Mouse (Mus musculus) hematopoietic stem cell, adult 5-6 weeks (primary cell): ENCODE measurements around the gene Ctdnep1. TPM values are rescaled to one million over a fixed set of nuclear protein-coding genes. Genes with fewer than 3 reads are reported as not detected.

Experiments used
- ATAC-seq, 2 experiments: fragments of 125-278 bp in 1 of 2; replicated peaks in 1 of 2; 2 replicates each; pipeline ENCODE4 v1.8.0; 2016 to 2017; ENCODE audit warnings: inconsistent platforms in 2 of 2, mild to moderate bottlenecking in 2 of 2, moderate number of reproducible peaks in 2 of 2, low read depth in 1 of 2, moderate TSS enrichment in 1 of 2; ENCODE audit not compliant: low FRiP score in 2 of 2, poor library complexity in 2 of 2, severe bottlenecking in 2 of 2, insufficient read depth in 1 of 2, low TSS enrichment in 1 of 2
- total RNA-seq: library from RNA; stranded (forward); fragments of 172-1452, 232-1000 nt; gene quantifications from 2 replicates; pipeline ENCODE4 v1.2.3, GENCODE M21; 2017

Gene Ctdnep1
- total RNA-seq, 1 experiment from 2014 or later: 17.3 TPM

GRCm38 (mm10) chr11:70030651-70031320 is 49.8 kb downstream of the Ctdnep1 start:
- ATAC-seq: no peak

GRCm38 (mm10) chr11:70031321-70031670 is 50.3 kb downstream of the Ctdnep1 start:
- no peak for ATAC-seq

- no peak for ATAC-seq
Observed at GRCm38 (mm10) chr11:70038174-70038573, 57.2 kb downstream of the Ctdnep1 start.

GRCm38 (mm10) chr11:70039631-70040030 is 58.7 kb downstream of the Ctdnep1 start:
- no peak for ATAC-seq

- no peak for ATAC-seq
Observed at GRCm38 (mm10) chr11:70040184-70040583, 59.2 kb downstream of the Ctdnep1 start.

Other genes with a start within 250 kb of the Ctdnep1 start
- gene Polr2a, start 222.5 kb upstream of the Ctdnep1 start, total RNA-seq: 11.3 and 55.7 TPM in 2 replicates
- not detected in 2 replicates for gene Slc35g3, start 219.2 kb upstream of the Ctdnep1 start, total RNA-seq
- 4.4 and 6.9 TPM in 2 replicates for gene Zbtb4, start 215.2 kb upstream of the Ctdnep1 start, total RNA-seq
- 11.4 and 21.2 TPM in 2 replicates for gene Chrnb1, start 185.2 kb upstream of the Ctdnep1 start, total RNA-seq
- gene Fgf11, start 179.3 kb upstream of the Ctdnep1 start, total RNA-seq: 3.9 and 5.4 TPM in 2 replicates
- 0.30 and 1.0 TPM in 2 replicates for gene Tmem102, start 175.5 kb upstream of the Ctdnep1 start, total RNA-seq
- gene Gm39566, start 165.9 kb upstream of the Ctdnep1 start, total RNA-seq: not detected in 2 replicates
- not detected in 2 replicates for gene Spem2, start 162.7 kb upstream of the Ctdnep1 start, total RNA-seq
- not detected in 2 replicates for gene Spem1, start 159.0 kb upstream of the Ctdnep1 start, total RNA-seq
- 8.7 and 17.8 TPM in 2 replicates for gene Nlgn2, start 143.4 kb upstream of the Ctdnep1 start, total RNA-seq
- 130 and 149 TPM in 2 replicates for gene Tmem256, start 142.6 kb upstream of the Ctdnep1 start, total RNA-seq
- gene Plscr3, start 134.8 kb upstream of the Ctdnep1 start, total RNA-seq: 27.2 and 33.3 TPM in 2 replicates
- gene Tnk1, start 122.4 kb upstream of the Ctdnep1 start, total RNA-seq: 0.50 and 4.4 TPM in 2 replicates
- gene Tmem95, start 103.1 kb upstream of the Ctdnep1 start, total RNA-seq: not detected in 2 replicates
- 1.3 and 2.7 TPM in 2 replicates for gene Kctd11, start 99.8 kb upstream of the Ctdnep1 start, total RNA-seq
- 136 and 171 TPM in 2 replicates for gene Acap1, start 85.6 kb upstream of the Ctdnep1 start, total RNA-seq
- 12.1 and 33.3 TPM in 2 replicates for gene 2810408A11Rik, start 80.2 kb upstream of the Ctdnep1 start, total RNA-seq
- gene Neurl4, start 80.1 kb upstream of the Ctdnep1 start, total RNA-seq: 23.3 and 34.1 TPM in 2 replicates
- 37.0 and 64.9 TPM in 2 replicates for gene Gps2, start 67.3 kb upstream of the Ctdnep1 start, total RNA-seq
- gene Eif5a, start 59.2 kb upstream of the Ctdnep1 start, total RNA-seq: 553 and 938 TPM in 2 replicates
- gene Ybx2, start 45.4 kb upstream of the Ctdnep1 start, total RNA-seq: 0.60 TPM in 1 of 2 replicates, not detected in the other
- not detected in 2 replicates for gene Slc2a4, start 33.0 kb upstream of the Ctdnep1 start, total RNA-seq
- 0.31 and 6.3 TPM in 2 replicates for gene Cldn7, start 16.4 kb upstream of the Ctdnep1 start, total RNA-seq
- gene Elp5, start 1.4 kb downstream of the Ctdnep1 start, total RNA-seq: 48.6 and 59.9 TPM in 2 replicates
- gene Gabarap, start 10.0 kb downstream of the Ctdnep1 start, total RNA-seq: 211 and 252 TPM in 2 replicates
- 44.2 and 45.3 TPM in 2 replicates for gene Phf23, start 14.6 kb downstream of the Ctdnep1 start, total RNA-seq
- gene Dvl2, start 19.4 kb downstream of the Ctdnep1 start, total RNA-seq: 22.6 and 35.9 TPM in 2 replicates
- gene Acadvl, start 34.3 kb downstream of the Ctdnep1 start, total RNA-seq: 42.8 and 51.7 TPM in 2 replicates
- 9.3 and 10.0 TPM in 2 replicates for gene Dlg4, start 35.8 kb downstream of the Ctdnep1 start, total RNA-seq
- gene Asgr1, start 72.9 kb downstream of the Ctdnep1 start, total RNA-seq: 1.1 TPM in 1 of 2 replicates, not detected in the other
- 0.45 TPM in 1 of 2 replicates, not detected in the other for gene Asgr2, start 111.5 kb downstream of the Ctdnep1 start, total RNA-seq
- gene Mgl2, start 149.2 kb downstream of the Ctdnep1 start, total RNA-seq: 1.2 and 5.9 TPM in 2 replicates
- gene Clec10a, start 175.0 kb downstream of the Ctdnep1 start, total RNA-seq: 9.9 and 14.6 TPM in 2 replicates
- 5.9 and 10.0 TPM in 2 replicates for gene Slc16a11, start 231.6 kb downstream of the Ctdnep1 start, total RNA-seq
- 13.4 and 15.6 TPM in 2 replicates for gene Slc16a13, start 239.9 kb downstream of the Ctdnep1 start, total RNA-seq
- 0.69 and 1.4 TPM in 2 replicates for gene Bcl6b, start 248.6 kb downstream of the Ctdnep1 start, total RNA-seq